Mouse (Mus musculus) lung, adult 2 months (tissue): ENCODE results near the gene Cdc40.

Experiments used
- CTCF ChIP-seq: fragments of 200-500 bp; IDR thresholded peaks from 2 replicates; pipeline ENCODE4 v1.5.1; 2011; ENCODE audit warnings: mild to moderate bottlenecking, low read length, control low read depth; ENCODE audit not compliant: insufficient read depth
- POLR2A ChIP-seq: fragments of 200-500 bp; IDR thresholded peaks from 2 replicates; pipeline ENCODE4 v1.6.1; 2011; ENCODE audit warnings: low read depth, mild to moderate bottlenecking, control low read depth, low read length, borderline replicate concordance; ENCODE audit errors: extremely low read depth

- TF ChIP-seq CTCF, result no peak
- TF ChIP-seq POLR2A, result no peak
Observed at GRCm38 (mm10) chr10:40872052-40872451, 11.1 kb downstream of the Cdc40 start.
